Mouse (Mus musculus): Measurements from ENCODE around the gene Cux2.

Cux2 gene

GRCm38 (mm10) chr5:121835949-121836691, 213.8 kb downstream of the Cux2 start:
- DNase-seq (ENCODE audit: low read depth), result no peak

DNA sequence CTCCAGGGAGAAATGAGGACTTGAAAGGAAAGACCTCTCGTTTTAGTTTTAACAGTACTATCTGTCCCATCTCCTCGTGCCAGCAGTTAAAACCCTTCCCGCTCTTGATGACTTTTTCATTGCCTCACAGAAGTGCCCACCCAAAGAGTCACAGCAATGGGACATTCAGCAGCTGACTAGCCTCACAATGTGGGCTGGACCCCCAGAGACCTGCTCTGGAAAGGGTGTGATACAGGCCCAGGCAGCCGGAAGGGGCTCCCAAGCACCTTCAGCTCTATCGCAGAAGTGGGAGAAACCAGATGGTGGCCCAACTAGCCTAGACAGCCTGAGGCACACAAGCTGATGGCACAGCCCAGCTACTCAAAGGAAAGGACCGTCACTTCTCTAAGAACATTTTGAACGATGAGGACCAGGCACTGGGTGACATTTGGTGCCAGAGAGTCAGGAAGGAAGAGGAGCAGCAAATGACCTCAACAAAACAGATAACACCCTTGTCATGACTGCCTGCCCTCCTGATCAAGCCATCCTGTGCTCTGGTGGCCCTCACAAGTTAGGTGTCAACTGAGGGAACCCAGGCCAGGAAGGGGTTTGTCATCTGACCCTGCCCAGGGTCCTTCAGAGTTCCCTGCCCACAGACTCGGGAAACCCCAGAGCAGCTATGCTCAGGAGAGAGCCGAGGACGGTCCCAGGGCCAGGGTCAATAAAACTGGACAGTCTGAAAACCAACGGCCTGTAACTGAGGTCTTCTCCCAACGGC, 214.7 kb downstream of the Cux2 start:
- DNase-seq (ENCODE audit: low read depth), result peak; percentile 55

- no peak for DNase-seq (ENCODE audit: low read depth)
Observed at GRCm38 (mm10) chr5:121834241-121834606, 215.7 kb downstream of the Cux2 start.

- DNase-seq (ENCODE audit: low read depth), result peak; percentile 97
Observed at GRCm38 (mm10) chr5:121833572-121834240, 216.2 kb downstream of the Cux2 start.

DNA sequence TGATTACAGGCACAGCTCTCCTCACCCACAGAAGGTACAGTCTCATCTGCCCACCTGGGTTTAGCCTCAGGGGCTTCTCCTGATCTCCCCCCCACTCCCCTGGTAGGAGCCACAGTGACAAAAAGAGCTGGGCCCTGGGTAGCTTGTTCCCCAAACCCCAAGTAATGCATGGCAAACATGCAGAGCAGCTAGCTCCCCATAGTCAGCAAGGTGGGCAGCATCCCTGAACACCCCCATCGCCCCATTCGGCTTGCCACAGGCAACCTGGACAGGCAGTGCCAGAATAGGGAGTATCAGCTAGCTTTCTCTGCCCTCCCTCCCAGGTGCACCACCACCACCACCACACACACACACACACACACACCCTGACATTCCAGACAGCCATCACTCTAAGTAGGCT, 216.7 kb downstream of the Cux2 start:
- DNase-seq (ENCODE audit: low read depth), result no peak

GRCm38 (mm10) chr5:121832376-121833155, 217.3 kb downstream of the Cux2 start:
- DNase-seq (ENCODE audit: low read depth), result no peak

GRCm38 (mm10) chr5:121831002-121831601, 218.8 kb downstream of the Cux2 start:
- no peak for DNase-seq (ENCODE audit: low read depth)

- no peak for DNase-seq (ENCODE audit: low read depth)
Observed at GRCm38 (mm10) chr5:121828491-121829432, 221.1 kb downstream of the Cux2 start.

GRCm38 (mm10) chr5:121827876-121828275, 222.0 kb downstream of the Cux2 start:
- DNase-seq (ENCODE audit: low read depth), result no peak

GRCm38 (mm10) chr5:121825606-121826005, 224.3 kb downstream of the Cux2 start:
- DNase-seq (ENCODE audit: low read depth), result no peak

GRCm38 (mm10) chr5:121824121-121824520, 225.8 kb downstream of the Cux2 start:
- peak; percentile 74 for DNase-seq (ENCODE audit: low read depth)

- no peak for DNase-seq (ENCODE audit: low read depth)
Observed at GRCm38 (mm10) chr5:121823668-121824067, 226.2 kb downstream of the Cux2 start.

- DNase-seq (ENCODE audit: low read depth), result no peak
Observed at GRCm38 (mm10) chr5:121822786-121823505, 227.0 kb downstream of the Cux2 start.

- no peak for DNase-seq (ENCODE audit: low read depth)
Observed at GRCm38 (mm10) chr5:121821552-121821951, 228.3 kb downstream of the Cux2 start.

DNA sequence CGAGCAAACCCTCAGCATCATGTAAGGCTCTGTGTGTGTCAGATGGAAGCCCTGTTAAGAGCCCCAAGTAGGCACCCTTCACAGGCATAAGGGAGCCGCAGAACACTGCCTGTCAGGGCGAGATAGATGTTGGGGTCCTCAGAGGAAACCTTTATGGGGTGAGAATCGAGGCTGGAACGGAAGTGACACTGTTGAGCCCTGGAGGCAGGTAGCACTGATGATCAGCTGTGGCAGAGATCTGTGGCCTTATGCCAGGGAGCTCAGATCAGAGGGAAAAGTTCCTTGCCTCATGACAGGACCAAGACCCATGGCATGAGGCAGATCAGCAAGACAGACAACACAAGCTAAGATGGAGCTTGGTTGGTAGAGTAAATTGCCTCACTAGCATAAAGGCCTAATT, 228.8 kb downstream of the Cux2 start:
- DNase-seq (ENCODE audit: low read depth), result no peak

- DNase-seq (ENCODE audit: low read depth), result no peak
Observed at GRCm38 (mm10) chr5:121820657-121821056, 229.2 kb downstream of the Cux2 start.

DNA sequence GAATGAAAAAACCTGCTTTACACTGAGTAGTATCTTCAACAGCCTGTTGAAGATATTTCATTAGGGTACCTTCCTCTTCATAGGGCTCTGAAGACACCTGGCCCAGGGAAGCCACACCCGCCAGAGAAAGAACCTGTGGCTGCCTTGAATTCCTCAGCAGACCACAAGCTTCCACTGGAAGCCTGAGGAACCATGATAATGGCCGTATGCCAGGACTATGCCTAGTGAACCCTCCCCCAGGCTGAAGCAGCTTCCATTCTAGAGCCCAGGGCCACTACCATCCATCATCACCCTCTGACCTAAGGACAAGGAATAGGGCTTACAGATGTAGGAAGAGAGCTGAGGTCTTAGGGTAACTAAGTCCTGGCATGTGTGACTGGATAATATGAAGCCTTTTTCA, 229.7 kb downstream of the Cux2 start:
- DNase-seq (ENCODE audit: low read depth), result peak; percentile 77

DNA sequence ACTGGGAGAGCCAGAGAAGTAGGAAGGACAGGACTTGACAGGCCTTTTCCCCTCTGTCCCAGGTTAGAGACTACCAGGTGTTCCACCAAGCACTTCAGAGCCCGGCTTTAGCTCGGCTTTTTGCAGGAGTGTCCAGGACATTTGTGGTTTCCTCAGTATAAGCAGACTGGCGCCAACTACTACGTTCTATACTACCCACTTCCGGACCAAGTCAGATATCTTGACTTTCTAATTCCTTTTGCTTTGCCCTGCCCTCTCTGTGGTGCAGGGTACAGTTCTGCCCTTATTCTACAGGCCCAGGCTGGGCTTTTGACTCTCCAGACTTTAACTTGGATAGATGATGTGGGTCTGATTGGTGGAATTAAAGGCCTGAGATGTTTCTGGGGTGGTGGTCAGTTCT, 230.3 kb downstream of the Cux2 start:
- DNase-seq (ENCODE audit: low read depth), result peak; percentile 83

GRCm38 (mm10) chr5:121818862-121819261, 231.0 kb downstream of the Cux2 start:
- no peak for DNase-seq (ENCODE audit: low read depth)

GRCm38 (mm10) chr5:121818401-121818800, 231.5 kb downstream of the Cux2 start:
- DNase-seq (ENCODE audit: low read depth), result no peak

Measured in 416B (cell line).